Mouse (Mus musculus) stomach, embryonic 16.5 days (tissue): ENCODE measurements around the gene Gm45337. TPM values are rescaled to one million over a fixed set of nuclear protein-coding genes. Genes with fewer than 3 reads are reported as not detected.
"Not testable (repeated sequence)": the region's sequence is repeated elsewhere in the genome, so short reads cannot be mapped to it uniquely, and the experiment has no call there.

Experiments used
- ATAC-seq: fragments of 200-750 bp; cut with Nextera tagmentation; 2 replicates; pipeline ENCODE4 v1.8.0; 2017; ENCODE audit warnings: moderate number of reproducible peaks, moderate TSS enrichment; ENCODE audit not compliant: insufficient read depth, low FRiP score
- H3K27ac ChIP-seq: fragments of 300-500 bp; sonication (generic); 2 replicates; pipeline ENCODE4 v1.5.1; 2014; ENCODE audit warnings: low read length
- H3K27me3 ChIP-seq: fragments of 300-500 bp; sonication (generic); 2 replicates; pipeline ENCODE4 v1.6.1; 2014; ENCODE audit warnings: low read length, control low read depth, mixed read lengths; ENCODE audit not compliant: control insufficient read depth, insufficient read depth
- H3K36me3 ChIP-seq: fragments of 300-500 bp; sonication (generic); 2 replicates; pipeline ENCODE4 v1.6.1; 2014; ENCODE audit warnings: low read length; ENCODE audit not compliant: control insufficient read depth, insufficient read depth
- H3K4me1 ChIP-seq: fragments of 300-500 bp; sonication (generic); 2 replicates; pipeline ENCODE4 v1.6.1; 2014; ENCODE audit warnings: low read length, control low read depth, mixed read lengths; ENCODE audit not compliant: control insufficient read depth, insufficient read depth
- H3K4me2 ChIP-seq: fragments of 300-500 bp; sonication (generic); 2 replicates; pipeline ENCODE4 v1.6.1; 2014; ENCODE audit warnings: low read depth, low read length, mixed read lengths
- H3K4me3 ChIP-seq: fragments of 300-500 bp; sonication (generic); replicated peaks from 2 replicates; pipeline ENCODE4 v1.5.1; 2014; ENCODE audit warnings: mild to moderate bottlenecking, low read length
- H3K9ac ChIP-seq: fragments of 300-500 bp; sonication (generic); 2 replicates; pipeline ENCODE4 v1.6.1; 2014; ENCODE audit warnings: low read length
- H3K9me3 ChIP-seq: fragments of 300-500 bp; sonication (generic); replicated peaks from 2 replicates; pipeline ENCODE4 v1.6.1; 2016; ENCODE audit warnings: low read length, control low read depth; ENCODE audit not compliant: control insufficient read depth
- WGBS: fragments of 180-500 bp; shearing (Covaris S2); extraction: QIAGEN DNeasy Blood & Tissue Kit; methylation state at CpG from one replicate; pipeline ENCODE4 v1.1.7; 2014; 5-methylcytosine and 5-hydroxymethylcytosine counted together
- polyA plus RNA-seq: library from polyadenylated mRNA; unstranded; fragments of >200 nt; fragmentation: Nextera tagmentation; extraction: Ambion mirVana; gene quantifications from 2 replicates; pipeline ENCODE4 v1.2.1, GENCODE M21; 2015

Gm45337 gene
- polyA plus RNA-seq, 1 experiment from 2014 or later: not detected

DNA sequence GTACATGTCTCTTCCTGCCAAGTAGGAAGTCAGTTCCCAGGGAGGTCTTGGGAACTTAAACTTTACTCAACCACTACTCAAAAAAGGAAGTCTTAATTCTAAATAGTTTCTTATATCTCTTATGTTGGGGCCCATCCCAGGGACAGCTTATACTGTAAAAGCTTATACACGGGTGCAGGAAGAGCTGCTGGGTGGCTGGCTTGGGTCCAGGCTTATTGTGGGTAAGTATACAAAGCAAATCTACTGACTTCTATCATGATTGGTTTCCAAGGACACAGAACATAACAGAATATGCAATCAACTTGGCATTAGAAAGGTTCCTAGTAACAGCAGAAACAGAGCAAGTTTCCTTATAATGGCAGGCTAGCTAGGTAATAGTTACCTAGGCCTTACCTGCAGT is 10.9 kb upstream of the Gm45337 start:
- no peak overlapping the region for H3K4me2 ChIP-seq
- ATAC-seq: no peak
- no peaks in the 10 kb centered on the region for H3K9me3 ChIP-seq
- WGBS: 39% methylated on average over 1 of the region's 1 CpGs
- no peak overlapping the region for H3K4me3 ChIP-seq
- H3K36me3 ChIP-seq: no peaks in the 10 kb centered on the region
- H3K9ac ChIP-seq: no peak overlapping the region
- no peaks in the 10 kb centered on the region for H3K27me3 ChIP-seq
- no peaks in the 10 kb centered on the region for H3K4me1 ChIP-seq
- H3K27ac ChIP-seq: no peak overlapping the region

DNA sequence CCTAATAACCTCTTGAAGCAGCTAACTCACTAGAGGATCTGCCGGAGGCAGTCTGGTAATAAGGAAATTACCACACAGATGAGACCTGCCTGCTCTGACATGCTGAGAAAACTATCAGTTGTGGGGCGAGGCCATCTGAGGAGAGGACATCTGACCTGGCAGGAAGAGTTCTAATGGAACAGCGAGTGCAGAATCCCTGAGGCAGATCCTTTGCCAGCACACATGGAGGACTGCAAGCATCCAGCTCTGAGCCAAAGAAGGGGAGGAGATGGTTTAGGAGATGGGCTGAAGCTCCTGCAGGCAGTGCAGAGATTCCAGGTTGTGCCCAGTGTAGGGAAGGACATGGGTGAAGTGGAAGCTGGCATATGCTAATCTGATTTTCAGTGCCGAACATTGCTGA is 7.8 kb upstream of the Gm45337 start:
- 73% methylated on average over 4 of the region's 4 CpGs for WGBS
- H3K27ac ChIP-seq: no peak overlapping the region
- no peak overlapping the region for H3K4me3 ChIP-seq

DNA sequence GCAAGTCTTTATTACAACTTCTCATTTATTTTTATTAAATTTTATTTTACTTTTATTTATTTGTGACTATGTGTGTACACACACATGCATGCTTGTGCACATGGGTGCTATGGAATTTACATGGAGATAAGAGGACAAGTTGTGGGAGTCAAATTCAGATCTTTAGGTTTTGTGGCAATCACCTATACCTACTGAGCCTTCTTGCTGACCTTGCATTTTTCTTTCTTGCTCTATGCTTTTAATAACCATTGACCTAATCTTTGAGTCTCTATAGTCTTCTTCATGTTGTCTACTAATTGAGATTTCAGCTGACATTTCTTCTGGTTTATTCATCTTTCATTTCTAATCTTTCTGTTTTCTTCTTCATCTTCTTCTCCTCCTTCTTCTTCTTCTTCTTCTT is 4.2 kb upstream of the Gm45337 start:
- Histone ChIP-seq H3K4me3 (no peak overlapping the region), H3K4me2 (no peak overlapping the region), H3K36me3 (no peaks in the 10 kb centered on the region), H3K9ac (no peak overlapping the region), H3K27ac (no peak overlapping the region), H3K27me3 (no peaks in the 10 kb centered on the region), H3K9me3 (no peaks in the 10 kb centered on the region), H3K4me1 (no peaks in the 10 kb centered on the region)
- no peak for ATAC-seq

More for the DNA sequence above, 7.8 kb upstream of the Gm45337 start:
- Histone ChIP-seq H3K9ac (no peak overlapping the region), H3K36me3 (no peaks in the 10 kb centered on the region), H3K4me2 (no peak overlapping the region), H3K9me3 (no peaks in the 10 kb centered on the region), H3K4me1 (no peaks in the 10 kb centered on the region), H3K27me3 (no peaks in the 10 kb centered on the region)
- ATAC-seq: no peak

DNA sequence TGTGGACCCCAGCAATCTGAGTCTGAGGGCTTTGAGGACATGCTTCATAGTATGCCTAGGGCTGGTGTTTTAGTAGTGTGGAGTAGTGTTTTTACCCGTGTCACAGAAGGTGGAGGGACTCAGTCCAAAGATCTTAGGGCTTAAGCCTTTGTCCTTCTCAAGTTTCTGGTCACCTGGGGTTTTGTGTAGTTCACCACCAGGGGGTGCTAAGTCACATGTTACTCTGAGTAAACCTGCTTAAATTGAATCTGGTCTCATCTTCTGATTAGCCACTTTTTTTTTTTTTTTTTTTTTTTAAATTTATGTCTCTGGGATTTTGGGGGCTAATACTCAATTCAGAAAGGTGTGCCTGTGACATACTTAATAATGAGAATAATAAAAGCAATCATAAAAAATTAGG is 1.6 kb upstream of the Gm45337 start:
- Histone ChIP-seq H3K4me3 (no peak overlapping the region), H3K27me3 (no peaks in the 10 kb centered on the region), H3K4me1 (no peaks in the 10 kb centered on the region), H3K36me3 (no peaks in the 10 kb centered on the region), H3K9me3 (no peaks in the 10 kb centered on the region), H3K4me2 (no peak overlapping the region), H3K27ac (no peak overlapping the region), H3K9ac (no peak overlapping the region)
- WGBS: 0% methylated on average over 1 of the region's 1 CpGs
- no peak for ATAC-seq

DNA sequence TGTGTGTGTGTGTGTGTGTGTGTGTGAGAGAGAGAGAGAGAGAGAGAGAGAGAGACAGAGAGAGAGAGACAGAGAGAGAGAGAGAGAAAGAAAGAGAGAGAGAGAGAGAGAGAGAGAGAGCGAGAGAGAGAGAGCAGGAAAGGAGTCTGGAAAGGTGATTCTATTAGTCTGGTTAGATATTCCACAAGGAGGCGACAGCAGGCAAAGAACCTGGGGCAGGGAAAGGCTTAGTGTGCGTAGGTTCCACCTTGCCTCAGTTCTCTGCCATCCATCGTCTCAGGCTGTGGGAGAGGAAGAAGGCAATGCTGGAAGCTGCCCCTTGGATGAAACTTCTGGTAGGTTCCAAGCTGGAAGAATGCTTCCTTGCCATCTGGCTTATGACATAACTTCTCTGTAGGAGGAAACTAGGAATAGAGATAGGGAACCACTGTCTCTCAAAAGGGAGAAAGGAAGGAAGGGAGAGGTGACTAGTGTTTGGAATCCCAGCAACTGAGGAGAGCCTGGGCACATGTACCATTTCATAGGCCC is 1.1 kb upstream of the Gm45337 start:
- Histone ChIP-seq H3K27me3 (no peaks in the 10 kb centered on the region), H3K9ac (no peak overlapping the region), H3K36me3 (no peaks in the 10 kb centered on the region), H3K27ac (no peak overlapping the region), H3K4me1 (no peaks in the 10 kb centered on the region), H3K4me3 (no peak overlapping the region), H3K4me2 (no peak overlapping the region), H3K9me3 (no peaks in the 10 kb centered on the region)
- WGBS: 33% methylated on average over 4 of the region's 4 CpGs
- no peak for ATAC-seq

DNA sequence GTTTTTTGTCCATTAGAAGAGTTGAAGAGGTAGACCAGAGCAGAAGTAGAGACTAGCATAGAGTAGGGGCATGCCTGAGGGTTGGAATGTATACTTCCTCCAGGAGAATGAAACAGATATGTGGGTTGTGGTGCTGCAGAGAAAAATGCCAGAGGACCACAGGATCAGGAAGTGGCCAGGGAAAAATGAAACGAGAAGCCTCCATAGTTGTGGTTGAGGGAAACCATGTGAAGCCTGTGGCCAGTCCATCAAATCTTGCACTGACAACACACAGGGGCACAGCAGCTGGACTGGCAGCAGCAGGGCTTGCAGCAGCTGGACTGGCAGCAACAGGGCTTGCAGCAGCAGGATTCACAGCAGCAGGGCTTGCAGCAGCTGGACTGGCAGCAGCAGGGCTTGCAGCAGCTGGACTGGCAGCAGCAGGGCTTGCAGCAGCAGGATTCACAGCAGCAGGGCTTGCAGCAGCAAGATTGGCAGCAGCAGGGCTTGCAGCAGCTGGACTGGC is 849 bp downstream of the Gm45337 start:
- not testable (repeated sequence) for H3K4me1 ChIP-seq, H3K4me3 ChIP-seq, H3K9me3 ChIP-seq, ATAC-seq, H3K9ac ChIP-seq, H3K27ac ChIP-seq, H3K27me3 ChIP-seq, H3K36me3 ChIP-seq, H3K4me2 ChIP-seq
- WGBS: 27% methylated on average over 1 of the region's 1 CpGs

DNA sequence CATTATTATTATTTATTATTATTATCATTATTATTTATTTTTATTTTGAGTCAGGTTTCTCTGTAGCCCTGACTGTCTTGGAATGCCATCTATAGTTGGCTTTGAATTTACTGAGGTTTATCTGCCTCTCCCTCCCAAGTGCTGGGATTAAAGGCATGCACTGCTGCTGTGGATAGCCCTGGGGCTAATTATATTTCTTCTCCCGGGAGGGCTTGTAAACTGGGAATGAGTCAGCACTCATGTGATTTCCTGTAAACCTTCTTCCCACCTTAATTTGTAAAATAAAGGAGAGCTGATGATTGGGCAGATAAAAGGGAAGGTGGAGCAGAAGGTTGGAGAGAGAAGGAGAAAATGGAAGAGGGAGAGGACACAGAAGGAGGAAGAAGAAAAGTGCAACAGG is 3.7 kb downstream of the Gm45337 start:
- H3K27me3 ChIP-seq: no peaks in the 10 kb centered on the region
- H3K4me1 ChIP-seq: no peaks in the 10 kb centered on the region
- no peak for ATAC-seq
- no peaks in the 10 kb centered on the region for H3K36me3 ChIP-seq
- no peak overlapping the region for H3K27ac ChIP-seq
- no peak overlapping the region for H3K9ac ChIP-seq
- WGBS: 24% methylated on average over 1 of the region's 1 CpGs
- H3K9me3 ChIP-seq: no peaks in the 10 kb centered on the region
- no peak overlapping the region for H3K4me2 ChIP-seq
- no peak overlapping the region for H3K4me3 ChIP-seq

DNA sequence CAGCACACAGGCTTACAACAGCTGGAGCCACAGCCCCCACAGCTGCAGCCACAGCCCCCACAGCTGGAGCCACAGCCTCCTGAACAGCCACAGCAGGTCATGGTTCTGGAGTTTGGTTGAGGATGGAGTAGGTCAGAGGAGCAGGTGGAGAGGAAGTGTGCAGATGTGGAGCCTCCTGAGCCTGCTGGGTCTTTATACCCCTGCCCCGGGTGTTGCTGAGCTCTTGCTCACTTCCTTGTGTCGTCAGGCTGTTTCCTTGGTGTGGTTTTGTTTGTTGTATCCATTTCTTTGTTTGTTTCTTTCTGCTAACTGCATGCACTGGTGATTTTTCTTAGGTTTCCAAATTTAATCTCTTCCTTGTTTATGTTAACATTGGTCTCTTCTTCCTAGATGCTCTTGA is 8.5 kb downstream of the Gm45337 start, which contains the start of gene Gm39115:
Gm39115 (minus strand) TSS at position 101 of the 400 bp plus-strand sequence.
- not testable (repeated sequence) for ATAC-seq, H3K27ac ChIP-seq, H3K4me1 ChIP-seq, H3K9me3 ChIP-seq, H3K4me3 ChIP-seq, H3K36me3 ChIP-seq, H3K27me3 ChIP-seq, H3K9ac ChIP-seq, H3K4me2 ChIP-seq
- 24% methylated on average over 2 of the region's 2 CpGs for WGBS

DNA sequence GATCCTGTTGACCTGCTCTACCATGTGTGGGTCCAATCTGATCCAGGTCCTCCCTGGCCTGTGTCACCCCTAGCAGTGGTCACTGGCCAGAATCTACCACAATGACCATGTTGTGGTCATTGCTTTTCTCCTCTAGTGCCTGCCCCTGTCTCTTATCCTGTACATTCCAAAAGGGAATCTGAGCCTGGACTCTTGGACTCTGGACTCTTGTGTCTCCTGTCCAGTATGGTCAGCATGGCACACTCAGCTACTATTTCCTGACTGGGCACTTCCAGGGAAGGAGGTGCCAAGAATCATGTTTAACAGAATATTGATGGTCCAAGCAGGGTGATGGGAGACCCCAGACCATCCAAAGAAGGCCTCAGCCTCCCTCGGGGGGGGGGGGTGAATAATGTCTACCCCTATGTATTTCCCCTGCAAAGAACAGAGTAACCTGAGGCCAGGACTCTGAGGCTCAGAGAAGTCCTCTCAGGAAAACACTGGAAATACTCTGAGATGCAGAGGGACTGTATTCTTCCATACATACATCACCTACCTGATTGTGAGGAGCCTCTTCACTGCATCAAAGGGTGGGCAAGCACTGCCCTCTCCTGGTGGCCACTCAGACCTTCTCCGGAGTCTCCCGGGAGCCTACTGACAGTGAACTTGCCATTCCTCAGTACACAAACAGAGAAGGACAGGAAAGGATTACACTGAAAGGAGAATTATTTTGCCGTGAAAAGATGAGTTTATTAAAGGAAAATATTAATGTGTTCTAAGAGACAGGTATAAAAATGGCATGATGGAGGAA is 10.0 kb downstream of the Gm45337 start:
- H3K27ac ChIP-seq: no peak overlapping the region
- no peaks in the 10 kb centered on the region for H3K27me3 ChIP-seq
- no peaks in the 10 kb centered on the region for H3K4me1 ChIP-seq
- H3K4me2 ChIP-seq: no peak overlapping the region
- H3K36me3 ChIP-seq: no peaks in the 10 kb centered on the region
- no peak overlapping the region for H3K9ac ChIP-seq
- WGBS: 44% methylated on average over 4 of the region's 4 CpGs
- no peak for ATAC-seq
- H3K4me3 ChIP-seq: no peak overlapping the region
- no peaks in the 10 kb centered on the region for H3K9me3 ChIP-seq
